Mouse (Mus musculus): ENCODE results near the gene Fcgr4. TPM values are rescaled to one million over a fixed set of nuclear protein-coding genes. Genes with fewer than 3 reads are reported as not detected.

Gene Fcgr4
- polyA plus RNA-seq, 1 experiment: 8.4 TPM

DNA sequence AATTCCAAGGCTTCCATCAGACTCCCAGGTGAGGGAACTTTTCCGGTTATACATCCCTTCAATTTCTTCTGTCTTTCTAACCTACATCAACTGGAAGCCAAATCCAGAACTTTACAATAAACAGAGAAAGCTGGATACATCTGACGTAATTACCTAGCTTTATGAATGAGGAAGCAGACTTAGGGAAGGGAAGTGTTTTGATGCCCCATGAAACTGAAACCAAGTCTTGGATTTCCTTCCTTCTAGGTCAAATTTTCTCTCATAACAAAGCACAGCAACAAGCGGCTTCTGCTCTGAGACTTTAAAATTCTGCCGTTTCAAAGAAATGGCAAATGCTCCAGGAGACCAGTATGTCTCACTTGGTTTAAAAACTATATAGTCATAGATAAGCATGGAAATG is 12.4 kb upstream of the Fcgr4 start:
- DNase-seq (ENCODE audit: low read depth, low spot score): no peak
- 60% methylated on average over 4 of the region's 4 CpGs for WGBS

GRCm38 (mm10) chr1:171006905-171007304 is 11.8 kb upstream of the Fcgr4 start:
- no peak for DNase-seq (ENCODE audit: low read depth, low spot score)
- WGBS: 96% methylated on average over 2 of the region's 2 CpGs

- WGBS: 59% methylated on average over 4 of the region's 4 CpGs
- no peak for DNase-seq (ENCODE audit: low read depth, low spot score)
Observed at GRCm38 (mm10) chr1:171011733-171012132, 7.0 kb upstream of the Fcgr4 start.

DNA sequence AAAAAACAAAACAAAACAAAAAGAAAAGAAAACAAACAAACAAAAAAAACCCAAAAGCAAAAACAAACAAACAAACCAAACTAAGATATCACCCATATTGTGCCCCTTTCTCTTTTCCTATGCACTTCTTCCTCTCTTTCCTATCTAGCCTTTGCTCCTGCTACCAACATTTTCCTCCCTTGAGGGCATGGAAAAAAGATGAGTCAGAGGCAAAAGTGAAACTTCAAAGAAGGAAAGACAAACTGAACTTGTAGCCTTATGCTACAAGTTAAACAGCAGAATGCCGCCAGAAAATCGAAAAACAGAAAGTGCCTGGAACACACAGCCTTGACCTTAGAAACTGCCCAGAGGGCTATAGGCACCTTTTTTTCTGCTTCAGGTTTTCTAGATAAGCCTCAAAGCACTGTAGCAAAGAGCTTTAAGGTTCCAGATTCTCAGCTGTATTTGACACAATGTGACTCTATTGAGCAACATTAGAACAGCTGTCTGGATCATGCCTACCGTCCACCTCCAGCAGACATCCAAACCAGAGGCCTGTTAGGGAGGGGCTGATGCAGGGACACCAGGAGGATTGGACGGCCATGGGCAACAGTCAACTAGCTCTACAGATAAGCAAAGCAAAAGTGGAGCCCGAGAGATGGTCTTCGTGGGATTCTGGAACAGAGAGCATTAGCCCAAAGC is 1.9 kb upstream of the Fcgr4 start:
- 57% methylated on average over 6 of the region's 6 CpGs for whole genome bisulfite sequencing
- DNase-seq (ENCODE audit: low read depth, low spot score): no peak

DNA sequence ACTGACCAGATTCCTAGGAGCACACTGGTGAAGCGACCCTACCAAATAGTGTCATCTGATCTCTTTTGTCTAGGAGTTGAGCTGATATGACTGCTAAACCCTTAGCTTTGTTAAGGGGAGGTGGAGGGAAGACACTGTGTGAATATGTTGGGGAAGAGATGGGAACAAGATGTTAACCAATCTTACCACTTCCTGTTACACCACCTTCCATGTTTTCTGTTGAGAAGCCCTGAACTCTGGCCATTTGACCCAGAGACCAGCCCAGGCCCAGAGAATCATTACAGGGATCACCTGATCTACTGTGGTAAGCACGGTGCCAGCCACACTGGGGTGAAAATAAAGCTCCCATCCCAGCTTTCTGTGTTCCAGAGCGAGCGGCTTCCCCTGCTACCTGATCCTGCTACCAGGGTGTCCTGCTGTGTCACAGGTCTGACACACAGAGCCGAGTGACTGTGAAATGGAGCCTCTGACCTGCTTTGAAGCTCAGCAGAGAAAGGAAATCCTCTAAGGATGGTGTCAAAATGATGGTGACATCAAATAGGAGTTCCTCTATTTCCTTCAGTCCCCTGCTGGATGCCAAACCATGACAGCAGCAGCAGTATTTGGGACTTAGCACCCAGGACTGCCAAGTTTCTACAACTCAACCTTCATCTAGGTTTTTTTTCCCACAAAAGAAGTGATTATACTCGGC is 1.1 kb upstream of the Fcgr4 start:
- WGBS: 64% methylated on average over 6 of the region's 6 CpGs
- DNase-seq (ENCODE audit: low read depth, low spot score): no peak

DNA sequence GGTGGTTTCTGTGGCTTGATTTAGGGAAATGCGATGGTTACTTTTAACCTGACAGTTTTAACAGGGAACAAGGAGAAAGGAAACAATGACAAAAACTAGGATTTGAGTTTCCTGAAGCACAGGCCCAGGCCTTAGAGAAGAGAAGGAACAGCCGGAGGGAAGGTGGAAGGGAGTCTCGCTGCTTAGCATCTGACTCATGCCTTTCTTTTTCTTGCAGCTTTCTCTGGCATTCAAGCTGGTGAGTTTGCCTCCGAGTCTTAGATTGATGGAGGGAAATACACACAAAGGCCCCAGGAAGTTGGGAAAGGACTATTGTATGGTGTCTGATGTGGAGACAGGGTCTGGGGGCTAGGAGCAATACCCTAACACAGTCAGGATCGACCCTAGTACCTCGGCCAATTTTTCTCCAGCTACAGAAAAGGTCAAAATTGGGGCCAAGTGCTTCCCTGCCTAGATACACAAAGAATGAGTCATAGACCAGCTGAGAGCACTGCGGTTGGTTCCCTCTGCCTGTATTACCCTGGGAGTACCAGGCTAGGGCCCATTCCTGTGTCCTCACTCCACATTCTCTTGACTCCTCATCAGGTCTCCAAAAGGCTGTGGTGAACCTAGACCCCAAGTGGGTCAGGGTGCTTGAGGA is 711 bp downstream of the Fcgr4 start:
- WGBS: 57% methylated on average over 7 of the region's 7 CpGs

GRCm38 (mm10) chr1:171031752-171032151 is 13.0 kb downstream of the Fcgr4 start:
- DNase-seq (ENCODE audit: low read depth, low spot score): no peak
- 92% methylated on average over 3 of the region's 3 CpGs for WGBS

More for the DNA sequence above, 711 bp downstream of the Fcgr4 start:
- no peak for DNase-seq (ENCODE audit: low read depth, low spot score)

- WGBS: 7% methylated on average over 10 of the region's 10 CpGs
- DNase-seq (ENCODE audit: low read depth, low spot score): no peak
Observed at GRCm38 (mm10) chr1:171032691-171033090, 14.0 kb downstream of the Fcgr4 start.

- no peak for DNase-seq (ENCODE audit: low read depth, low spot score)
- under 1% methylated on average over 16 of the region's 16 CpGs for WGBS
Observed at GRCm38 (mm10) chr1:171033196-171033595, 14.5 kb downstream of the Fcgr4 start.

- 1% methylated on average over 20 of the region's 20 CpGs for WGBS
Observed at GRCm38 (mm10) chr1:171033756-171034155, 15.0 kb downstream of the Fcgr4 start.

DNA sequence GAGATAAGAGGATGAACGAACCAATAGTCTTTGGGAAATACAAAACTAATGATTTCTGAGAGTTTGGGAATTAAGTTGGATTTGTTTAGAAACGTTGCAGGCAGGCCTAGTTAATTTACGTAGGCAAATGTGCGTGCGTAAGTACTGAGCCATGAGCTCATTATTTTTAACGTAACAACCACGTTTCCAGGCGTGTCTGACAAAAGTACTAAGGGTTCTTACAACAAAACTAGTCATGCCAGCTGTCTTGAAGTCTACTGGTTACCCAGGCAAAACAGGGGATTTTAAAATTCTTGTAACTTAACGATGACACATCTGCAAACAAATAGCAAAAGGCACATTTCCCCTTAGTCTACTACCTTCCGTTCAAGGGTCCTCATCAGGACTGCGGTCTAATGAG is 15.5 kb downstream of the Fcgr4 start:
- no peak for DNase-seq (ENCODE audit: low read depth, low spot score)
- 28% methylated on average over 11 of the region's 11 CpGs for WGBS

More at GRCm38 (mm10) chr1:171033756-171034155, 15.0 kb downstream of the Fcgr4 start:
- no peak for DNase-seq (ENCODE audit: low read depth, low spot score)

- WGBS: 64% methylated on average over 11 of the region's 11 CpGs
- DNase-seq (ENCODE audit: low read depth, low spot score): no peak
Observed at GRCm38 (mm10) chr1:171035611-171036010, 16.9 kb downstream of the Fcgr4 start.

DNA sequence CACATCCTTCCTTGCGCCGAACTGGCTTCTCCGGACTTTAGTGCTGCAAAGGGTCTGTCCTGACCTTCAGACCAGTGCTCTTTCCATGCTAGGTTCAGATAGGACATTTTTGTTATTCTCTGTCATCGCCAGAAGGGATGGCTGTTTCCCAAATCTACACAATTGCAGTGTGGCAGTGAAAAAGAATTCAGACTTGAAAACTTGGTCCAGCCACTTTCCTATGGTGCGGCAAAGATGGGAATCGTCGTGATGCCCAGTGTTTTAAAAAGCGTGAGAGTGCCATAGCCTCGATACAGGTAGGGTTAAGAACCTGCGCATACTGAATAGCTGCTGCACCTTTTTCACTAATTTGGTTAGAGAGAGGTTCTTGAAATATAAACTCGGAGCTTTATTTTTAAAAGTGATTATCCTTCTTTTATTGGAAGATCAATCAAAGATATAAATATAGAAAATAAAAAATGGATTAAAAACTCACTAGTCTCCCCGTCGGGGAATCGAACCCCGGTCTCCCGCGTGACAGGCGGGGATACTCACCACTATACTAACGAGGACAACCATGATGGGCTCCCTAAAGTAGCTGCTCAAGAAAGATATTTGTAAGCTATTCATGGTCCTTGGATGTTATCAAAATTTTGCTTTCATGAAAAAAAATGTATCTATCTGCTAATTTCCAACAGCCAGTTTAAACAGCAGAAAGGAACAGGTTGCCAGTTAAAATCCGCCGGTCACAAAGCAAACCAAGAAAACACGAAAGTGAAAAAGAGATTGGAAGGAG is 18.0 kb downstream of the Fcgr4 start:
- peak; percentile 65 for DNase-seq (ENCODE audit: low read depth, low spot score)
- 5% methylated on average over 22 of the region's 22 CpGs for WGBS

- WGBS: under 1% methylated on average over 47 of the region's 47 CpGs
- no peak for DNase-seq (ENCODE audit: low read depth, low spot score)
Observed at GRCm38 (mm10) chr1:171037861-171038721, 19.4 kb downstream of the Fcgr4 start.

DNA sequence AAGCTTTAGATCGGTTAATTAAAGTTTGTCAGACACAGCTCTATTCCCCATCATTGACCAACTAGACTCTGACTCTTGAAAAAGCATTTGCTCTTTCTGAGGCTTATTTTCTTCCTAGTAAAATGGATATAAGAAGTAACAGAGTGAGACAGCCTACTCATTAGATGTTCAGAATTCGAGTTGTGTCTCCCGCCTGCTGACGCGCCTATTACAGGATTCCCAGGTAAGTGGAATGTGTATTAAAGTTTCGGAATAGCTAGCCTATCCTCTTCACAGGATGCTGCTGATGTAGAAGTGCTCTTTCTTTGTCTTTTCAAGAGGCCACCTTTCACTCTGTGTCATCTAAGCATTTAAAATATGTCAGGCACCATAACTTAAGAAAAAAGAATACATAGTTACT is 20.4 kb downstream of the Fcgr4 start:
- 80% methylated on average over 6 of the region's 6 CpGs for WGBS

GRCm38 (mm10) chr1:171039880-171040279 is 21.2 kb downstream of the Fcgr4 start:
- DNase-seq (ENCODE audit: low read depth, low spot score): no peak
- 74% methylated on average over 7 of the region's 7 CpGs for WGBS

More for the DNA sequence above, 20.4 kb downstream of the Fcgr4 start:
- DNase-seq (ENCODE audit: low read depth, low spot score): no peak

GRCm38 (mm10) chr1:171043594-171044153 is 25.0 kb downstream of the Fcgr4 start:
- 63% methylated on average over 3 of the region's 3 CpGs for WGBS
- no peak for DNase-seq (ENCODE audit: low read depth, low spot score)

- DNase-seq (ENCODE audit: low read depth, low spot score): peak; percentile 78
- under 1% methylated on average over 33 of the region's 33 CpGs for WGBS
Observed at GRCm38 (mm10) chr1:171044365-171045078, 25.8 kb downstream of the Fcgr4 start.

Data from large intestine, adult 2 months (tissue).